Mouse (Mus musculus) right cerebral cortex, postnatal 10 days (tissue): ENCODE results near the gene Iffo2.

Source experiments
- DNase-seq, 2 experiments: peaks; one replicate each; pipeline ENCODE4 v3.0.0; 2021; ENCODE audit warnings: low spot score in 2 of 2

Gene Iffo2

GRCm38 (mm10) chr4:139532081-139532480 is 1.7 kb downstream of the Iffo2 start:
- no peak for DNase-seq

- DNase-seq, result peak; percentile 29 to 32
Observed at GRCm38 (mm10) chr4:139535127-139535695, 4.9 kb downstream of the Iffo2 start.

GRCm38 (mm10) chr4:139535719-139536118 is 5.4 kb downstream of the Iffo2 start:
- no peak for DNase-seq

GRCm38 (mm10) chr4:139536706-139537105 is 6.4 kb downstream of the Iffo2 start:
- DNase-seq, result peak in 1 of 2 experiments; percentile 33

- DNase-seq, result no peak
Observed at GRCm38 (mm10) chr4:139540784-139541183, 10.4 kb downstream of the Iffo2 start.

GRCm38 (mm10) chr4:139545791-139546190 is 15.4 kb downstream of the Iffo2 start:
- no peak for DNase-seq

- no peak for DNase-seq
Observed at GRCm38 (mm10) chr4:139549448-139549847, 19.1 kb downstream of the Iffo2 start.

- no peak for DNase-seq
Observed at GRCm38 (mm10) chr4:139555235-139555634, 24.9 kb downstream of the Iffo2 start.

GRCm38 (mm10) chr4:139555951-139556350 is 25.6 kb downstream of the Iffo2 start:
- no peak for DNase-seq

- DNase-seq, result no peak
Observed at GRCm38 (mm10) chr4:139568361-139568760, 38.0 kb downstream of the Iffo2 start.

- no peak for DNase-seq
Observed at GRCm38 (mm10) chr4:139570756-139571155, 40.4 kb downstream of the Iffo2 start.

GRCm38 (mm10) chr4:139572928-139573512 is 42.7 kb downstream of the Iffo2 start:
- DNase-seq, result no peak

- peak; percentile 98 to 99 for DNase-seq
Observed at GRCm38 (mm10) chr4:139574156-139574798, 43.9 kb downstream of the Iffo2 start.

GRCm38 (mm10) chr4:139574799-139575672 is 44.7 kb downstream of the Iffo2 start:
- peak; percentile 69 to 76 for DNase-seq

GRCm38 (mm10) chr4:139575673-139576003 is 45.3 kb downstream of the Iffo2 start:
- no peak for DNase-seq

- peak in 1 of 2 experiments; percentile 50 for DNase-seq
Observed at GRCm38 (mm10) chr4:139576251-139576880, 46.0 kb downstream of the Iffo2 start.

GRCm38 (mm10) chr4:139577006-139577405 is 46.7 kb downstream of the Iffo2 start:
- DNase-seq, result peak in 1 of 2 experiments; percentile 36

GRCm38 (mm10) chr4:139578389-139578788 is 48.0 kb downstream of the Iffo2 start:
- DNase-seq, result no peak

- DNase-seq, result no peak
Observed at GRCm38 (mm10) chr4:139579003-139579402, 48.7 kb downstream of the Iffo2 start.

- no peak for DNase-seq
Observed at GRCm38 (mm10) chr4:139579466-139579865, 49.1 kb downstream of the Iffo2 start.

GRCm38 (mm10) chr4:139580663-139581336 is 50.5 kb downstream of the Iffo2 start:
- no peak for DNase-seq
